Mouse (Mus musculus): ENCODE results near the gene Arhgef19. TPM values are rescaled to one million over a fixed set of nuclear protein-coding genes. Genes with fewer than 3 reads are reported as not detected.

The Arhgef19 gene
- total and polyA plus RNA-seq, 2 experiments: 14.4 to 34.3 TPM

- TF ChIP-seq CTCF (IDR thresholded peaks at IDR 0.05; ENCODE audit: low read depth, low read length) (peak; percentile 35; the same call in 1 of the 2 replicates), POLR2A (IDR thresholded peaks at IDR 0.05; ENCODE audit: extremely low read depth, insufficient read depth, low read length) (no peak)
- Histone ChIP-seq H3K9ac (ENCODE audit: low read depth, low read length) (no peak overlapping the region), H3K79me2 (ENCODE audit: control insufficient read depth, insufficient read depth, low read length) (no peaks in the 10 kb centered on the region), H3K27ac (replicated peaks; ENCODE audit: insufficient read depth, low read depth, low read length) (no peak overlapping the region), H3K4me3 (ENCODE audit: insufficient read depth, low read depth, low read length) (no peak overlapping the region), H3K36me3 (ENCODE audit: control insufficient read depth, insufficient read depth, low read length) (no peaks in the 10 kb centered on the region), H3K4me1 (ENCODE audit: control insufficient read depth, insufficient read depth, low read length) (peaks cover 3% of the 10 kb centered on the region; the same call in 1 of the 2 replicates), H3K27me3 (ENCODE audit: control insufficient read depth, insufficient read depth, low read length) (no peaks in the 10 kb centered on the region)
- DNase-seq (ENCODE audit: extremely low read depth, low read depth, low spot score): peak; percentile 46
- WGBS: 78% methylated on average over 2 of the region's 2 CpGs
These were observed 17.5 kb upstream of the Arhgef19 start for GRCm38 (mm10) chr4:141221848-141222247.

DNA sequence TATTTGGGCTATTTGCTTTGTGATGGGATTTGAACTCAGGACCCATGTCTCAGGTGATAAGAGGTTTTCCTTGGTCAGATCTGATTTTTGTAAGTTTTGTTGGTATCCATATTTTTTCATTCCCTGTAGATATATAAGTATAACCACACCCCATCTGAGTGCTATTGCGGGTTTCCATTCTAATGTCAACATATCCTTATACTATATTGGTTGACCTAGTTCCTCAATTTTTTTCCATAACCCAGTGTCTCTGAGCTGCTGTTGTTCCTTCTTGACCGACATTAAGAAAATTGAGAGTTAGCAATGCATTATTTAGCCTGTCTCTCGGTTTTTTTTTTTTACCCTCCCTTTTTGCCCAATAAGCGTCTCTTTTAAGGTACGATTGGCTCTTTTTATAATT, 16.5 kb upstream of the Arhgef19 start:
- H3K4me1 ChIP-seq (ENCODE audit: control insufficient read depth, insufficient read depth, low read length): peaks cover 3% of the 10 kb centered on the region; the same call in 1 of the 2 replicates
- no peak overlapping the region for H3K4me3 ChIP-seq (ENCODE audit: insufficient read depth, low read depth, low read length)
- TF ChIP-seq POLR2A (IDR thresholded peaks at IDR 0.05; ENCODE audit: extremely low read depth, insufficient read depth, low read length) (no peak), CTCF (IDR thresholded peaks at IDR 0.05; ENCODE audit: low read depth, low read length) (no peak)
- no peaks in the 10 kb centered on the region for H3K36me3 ChIP-seq (ENCODE audit: control insufficient read depth, insufficient read depth, low read length)
- no peak overlapping the region for H3K27ac ChIP-seq (replicated peaks; ENCODE audit: insufficient read depth, low read depth, low read length)
- no peak for DNase-seq (ENCODE audit: extremely low read depth, low read depth, low spot score)
- no peaks in the 10 kb centered on the region for H3K79me2 ChIP-seq (ENCODE audit: control insufficient read depth, insufficient read depth, low read length)
- no peaks in the 10 kb centered on the region for H3K27me3 ChIP-seq (ENCODE audit: control insufficient read depth, insufficient read depth, low read length)
- H3K9ac ChIP-seq (ENCODE audit: low read depth, low read length): no peak overlapping the region
- 91% methylated on average over 5 of the region's 5 CpGs for WGBS

DNA sequence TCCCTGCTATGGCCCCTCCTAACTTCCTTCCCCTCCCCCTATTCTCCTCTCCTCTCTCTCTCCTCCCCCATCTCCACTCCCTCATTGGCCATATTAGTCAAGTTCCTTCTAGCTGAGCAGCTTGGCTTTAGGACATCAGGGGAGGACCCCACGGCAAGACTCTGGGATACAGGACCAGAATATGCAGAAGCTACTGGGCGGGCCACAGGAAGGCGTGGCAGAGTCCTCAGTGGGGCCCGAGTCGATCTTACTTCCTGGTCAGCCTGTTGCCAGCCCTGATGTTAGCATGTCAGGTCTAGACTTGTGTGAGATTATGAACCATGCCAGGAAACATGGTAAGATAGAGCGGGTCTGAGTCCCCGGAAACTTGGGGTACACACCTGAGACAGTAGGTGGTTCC, 10.6 kb upstream of the Arhgef19 start:
- H3K4me1 ChIP-seq (ENCODE audit: control insufficient read depth, insufficient read depth, low read length): peaks cover 3% of the 10 kb centered on the region; the same call in 1 of the 2 replicates
- H3K27ac ChIP-seq (replicated peaks; ENCODE audit: insufficient read depth, low read depth, low read length): no peak overlapping the region
- H3K27me3 ChIP-seq (ENCODE audit: control insufficient read depth, insufficient read depth, low read length): no peaks in the 10 kb centered on the region
- no peaks in the 10 kb centered on the region for H3K36me3 ChIP-seq (ENCODE audit: control insufficient read depth, insufficient read depth, low read length)
- H3K79me2 ChIP-seq (ENCODE audit: control insufficient read depth, insufficient read depth, low read length): no peaks in the 10 kb centered on the region
- no peak overlapping the region for H3K4me3 ChIP-seq (ENCODE audit: insufficient read depth, low read depth, low read length)
- 90% methylated on average over 7 of the region's 7 CpGs for WGBS
- no peak overlapping the region for H3K9ac ChIP-seq (ENCODE audit: low read depth, low read length)
- DNase-seq (ENCODE audit: extremely low read depth, low read depth, low spot score): no peak
- TF ChIP-seq CTCF (IDR thresholded peaks at IDR 0.05; ENCODE audit: low read depth, low read length): no peak
- no peak for TF ChIP-seq POLR2A (IDR thresholded peaks at IDR 0.05; ENCODE audit: extremely low read depth, insufficient read depth, low read length)

DNA sequence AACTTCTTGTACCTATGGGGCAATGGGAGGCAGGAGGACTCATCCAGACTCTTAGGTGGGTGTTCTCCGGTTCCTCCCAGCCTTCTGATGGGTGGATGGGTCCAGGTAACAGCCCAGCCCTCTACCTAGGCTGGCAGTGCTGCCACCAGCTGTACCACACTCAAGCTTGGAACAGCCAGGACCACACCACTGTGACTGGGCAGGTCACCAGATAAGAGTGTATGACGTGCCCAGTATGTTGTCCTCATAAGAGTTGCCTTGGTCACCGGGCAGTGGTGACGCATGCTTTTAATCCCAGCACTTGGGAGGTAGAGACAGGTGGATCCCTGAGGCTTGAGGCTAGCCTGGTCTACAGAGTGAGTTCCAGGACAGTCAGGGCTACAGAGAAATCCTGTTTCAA, 6.1 kb upstream of the Arhgef19 start:
- DNase-seq (ENCODE audit: extremely low read depth, low read depth, low spot score): no peak
- TF ChIP-seq CTCF (IDR thresholded peaks at IDR 0.05; ENCODE audit: low read depth, low read length): no peak
- no peak for TF ChIP-seq POLR2A (IDR thresholded peaks at IDR 0.05; ENCODE audit: extremely low read depth, insufficient read depth, low read length)
- Histone ChIP-seq H3K36me3 (ENCODE audit: control insufficient read depth, insufficient read depth, low read length) (no peaks in the 10 kb centered on the region), H3K9ac (ENCODE audit: low read depth, low read length) (no peak overlapping the region), H3K4me1 (ENCODE audit: control insufficient read depth, insufficient read depth, low read length) (no peaks in the 10 kb centered on the region), H3K27me3 (ENCODE audit: control insufficient read depth, insufficient read depth, low read length) (no peaks in the 10 kb centered on the region), H3K79me2 (ENCODE audit: control insufficient read depth, insufficient read depth, low read length) (no peaks in the 10 kb centered on the region), H3K27ac (replicated peaks; ENCODE audit: insufficient read depth, low read depth, low read length) (no peak overlapping the region), H3K4me3 (ENCODE audit: insufficient read depth, low read depth, low read length) (no peak overlapping the region)
- WGBS: 91% methylated on average over 4 of the region's 4 CpGs

DNA sequence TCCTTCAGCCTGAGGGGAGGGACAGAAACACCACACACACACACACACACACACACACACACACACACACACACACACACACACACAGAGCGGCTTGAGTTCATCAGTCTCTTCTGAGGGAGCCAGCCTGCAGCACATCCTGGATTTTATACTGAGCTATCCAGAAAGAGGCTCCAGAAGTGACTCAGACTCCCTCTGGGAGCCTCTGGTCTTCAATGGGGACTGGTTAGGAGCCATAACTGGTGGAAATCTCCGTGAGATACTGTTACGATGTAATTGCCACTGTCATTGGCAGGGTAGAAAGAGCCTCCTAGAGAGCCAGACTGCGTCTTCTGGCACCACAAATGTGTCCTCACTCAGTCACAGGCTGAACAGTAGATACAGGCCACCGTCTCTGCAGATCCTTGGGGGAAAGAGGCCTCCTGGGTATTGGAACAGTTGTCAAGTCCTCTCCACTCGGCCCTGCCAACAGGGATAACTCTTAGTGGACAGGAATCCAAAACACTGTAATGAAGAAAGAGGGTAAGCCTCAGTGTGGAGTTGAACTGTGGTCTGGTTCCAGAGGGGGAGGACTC, 3.7 kb upstream of the Arhgef19 start:
- Histone ChIP-seq H3K4me3 (ENCODE audit: insufficient read depth, low read depth, low read length) (no peak overlapping the region), H3K27ac (replicated peaks; ENCODE audit: insufficient read depth, low read depth, low read length) (no peak overlapping the region), H3K4me1 (ENCODE audit: control insufficient read depth, insufficient read depth, low read length) (peaks cover 4% of the 10 kb centered on the region; the same call in 1 of the 2 replicates), H3K79me2 (ENCODE audit: control insufficient read depth, insufficient read depth, low read length) (no peaks in the 10 kb centered on the region), H3K9ac (ENCODE audit: low read depth, low read length) (no peak overlapping the region), H3K27me3 (ENCODE audit: control insufficient read depth, insufficient read depth, low read length) (no peaks in the 10 kb centered on the region), H3K36me3 (ENCODE audit: control insufficient read depth, insufficient read depth, low read length) (no peaks in the 10 kb centered on the region)
- no peak for TF ChIP-seq CTCF (IDR thresholded peaks at IDR 0.05; ENCODE audit: low read depth, low read length)
- no peak for TF ChIP-seq POLR2A (IDR thresholded peaks at IDR 0.05; ENCODE audit: extremely low read depth, insufficient read depth, low read length)
- no peak for DNase-seq (ENCODE audit: extremely low read depth, low read depth, low spot score)
- 85% methylated on average over 6 of the region's 6 CpGs for WGBS

- H3K9ac ChIP-seq (ENCODE audit: low read depth, low read length): no peak overlapping the region
- no peak for DNase-seq (ENCODE audit: extremely low read depth, low read depth, low spot score)
- peaks cover 3% of the 10 kb centered on the region; the same call in 1 of the 2 replicates for H3K79me2 ChIP-seq (ENCODE audit: control insufficient read depth, insufficient read depth, low read length)
- H3K36me3 ChIP-seq (ENCODE audit: control insufficient read depth, insufficient read depth, low read length): no peaks in the 10 kb centered on the region
- H3K27ac ChIP-seq (replicated peaks; ENCODE audit: insufficient read depth, low read depth, low read length): no peak overlapping the region
- no peaks in the 10 kb centered on the region for H3K27me3 ChIP-seq (ENCODE audit: control insufficient read depth, insufficient read depth, low read length)
- peaks cover 14% of the 10 kb centered on the region for H3K4me1 ChIP-seq (ENCODE audit: control insufficient read depth, insufficient read depth, low read length)
- TF ChIP-seq POLR2A (IDR thresholded peaks at IDR 0.05; ENCODE audit: extremely low read depth, insufficient read depth, low read length) (no peak), CTCF (IDR thresholded peaks at IDR 0.05; ENCODE audit: low read depth, low read length) (no peak)
- 82% methylated on average over 3 of the region's 3 CpGs for WGBS
- no peak overlapping the region for H3K4me3 ChIP-seq (ENCODE audit: insufficient read depth, low read depth, low read length)
These were observed 2.4 kb upstream of the Arhgef19 start for GRCm38 (mm10) chr4:141236856-141237255.

All from liver, adult 2 months (tissue).